Mouse (Mus musculus) thymus, adult 2 months (tissue): ENCODE data around the gene Golgb1. TPM values are rescaled to one million over a fixed set of nuclear protein-coding genes. Genes with fewer than 3 reads are reported as not detected.

ENCODE experiments used
- DNase-seq: peaks from one replicate; pipeline ENCODE4 v3.0.0; 2021
- H3K27ac ChIP-seq: fragments of 200-500 bp; 2 replicates; pipeline ENCODE4 v1.5.1; 2012; ENCODE audit warnings: low read length, control low read depth; ENCODE audit not compliant: control insufficient read depth, insufficient read depth
- H3K27me3 ChIP-seq: fragments of 200-500 bp; 2 replicates; pipeline ENCODE4 v1.6.1; 2012; ENCODE audit warnings: mild to moderate bottlenecking, low read length, moderate library complexity, mixed read lengths; ENCODE audit not compliant: control insufficient read depth, insufficient read depth
- H3K36me3 ChIP-seq: fragments of 200-500 bp; 2 replicates; pipeline ENCODE4 v1.6.1; 2012; ENCODE audit warnings: mild to moderate bottlenecking, low read length, moderate library complexity; ENCODE audit not compliant: control insufficient read depth, insufficient read depth
- H3K4me1 ChIP-seq: fragments of 200-500 bp; replicated peaks from 2 replicates; pipeline ENCODE4 v1.6.1; 2012; ENCODE audit warnings: low read length; ENCODE audit not compliant: control insufficient read depth, insufficient read depth
- H3K4me3 ChIP-seq: fragments of 200-500 bp; 2 replicates; pipeline ENCODE4 v1.5.1; 2012; ENCODE audit warnings: mild to moderate bottlenecking, low read length, control low read depth, moderate library complexity; ENCODE audit not compliant: control insufficient read depth, insufficient read depth
- CTCF ChIP-seq: fragments of 200-500 bp; IDR thresholded peaks from 2 replicates; pipeline ENCODE4 v1.5.1; 2012; ENCODE audit warnings: mild to moderate bottlenecking, control low read depth, low read length, moderate library complexity, borderline replicate concordance; ENCODE audit not compliant: control insufficient read depth, poor library complexity, insufficient read depth; ENCODE audit errors: extremely low read depth
- POLR2A ChIP-seq: fragments of 200-500 bp; IDR thresholded peaks from 2 replicates; pipeline ENCODE4 v1.6.1; 2012; ENCODE audit warnings: mild to moderate bottlenecking, low read length, control low read depth, moderate library complexity; ENCODE audit not compliant: control insufficient read depth, poor library complexity, insufficient read depth; ENCODE audit errors: extremely low read depth
- WGBS: fragments of 180-500 bp; shearing (Covaris S2); methylation state at CpG from one replicate; pipeline ENCODE4 v1.1.7; 2018; 5-methylcytosine and 5-hydroxymethylcytosine counted together
- polyA plus RNA-seq: library from polyadenylated mRNA; depleted of rRNA; stranded (reverse); fragments of >200 nt; gene quantifications from 2 replicates; pipeline ENCODE4 v1.2.3, GENCODE M21; 2012

Gene Golgb1
- polyA plus RNA-seq, 1 experiment, result 47.6 TPM

- WGBS, result 96% methylated on average over 13 of the region's 13 CpGs
- no peak overlapping the region for H3K4me3 ChIP-seq
Observed at GRCm38 (mm10) chr16:36912311-36912710, 37.4 kb downstream of the Golgb1 start.

DNA sequence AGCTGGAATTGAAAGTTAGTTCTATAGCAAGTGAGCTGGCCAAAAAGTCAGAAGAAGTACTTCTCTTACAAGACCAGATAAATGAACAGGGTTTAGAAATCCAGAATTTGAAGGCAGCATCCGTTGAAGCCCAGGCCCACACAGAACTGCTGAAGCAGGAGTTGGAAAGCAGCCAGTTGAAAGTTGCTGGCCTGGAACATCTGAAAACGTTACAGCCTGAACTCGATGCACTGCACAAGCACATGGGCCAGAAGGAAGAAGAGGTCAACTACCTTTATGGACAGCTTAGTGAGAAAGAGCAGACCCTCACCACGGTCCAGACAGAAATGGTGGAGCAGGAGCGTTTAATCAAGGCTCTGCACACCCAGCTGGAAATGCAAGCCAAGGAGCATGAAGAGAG, 39.3 kb downstream of the Golgb1 start:
- Histone ChIP-seq H3K36me3 (peaks cover 15% of the 10 kb centered on the region), H3K4me3 (no peak overlapping the region), H3K4me1 (no peaks in the 10 kb centered on the region), H3K27me3 (no peaks in the 10 kb centered on the region), H3K27ac (no peak overlapping the region)
- 90% methylated on average over 5 of the region's 5 CpGs for WGBS
- no peak for TF ChIP-seq CTCF
- no peak for TF ChIP-seq POLR2A
- DNase-seq, result no peak

More at GRCm38 (mm10) chr16:36912311-36912710, 37.4 kb downstream of the Golgb1 start:
- TF ChIP-seq POLR2A (no peak), CTCF (no peak)
- Histone ChIP-seq H3K36me3 (peaks cover 15% of the 10 kb centered on the region; the same call in 1 of the 2 replicates), H3K4me1 (no peaks in the 10 kb centered on the region), H3K27me3 (no peaks in the 10 kb centered on the region), H3K27ac (no peak overlapping the region)
- no peak for DNase-seq

- no peak for TF ChIP-seq POLR2A
- TF ChIP-seq CTCF, result no peak
- no peak for DNase-seq
- WGBS, result 98% methylated on average over 10 of the region's 10 CpGs
- Histone ChIP-seq H3K36me3 (peaks cover 20% of the 10 kb centered on the region), H3K4me1 (peaks cover 9% of the 10 kb centered on the region), H3K4me3 (no peak overlapping the region), H3K27me3 (no peaks in the 10 kb centered on the region), H3K27ac (no peak overlapping the region)
Observed at GRCm38 (mm10) chr16:36918505-36918904, 43.6 kb downstream of the Golgb1 start.

DNA sequence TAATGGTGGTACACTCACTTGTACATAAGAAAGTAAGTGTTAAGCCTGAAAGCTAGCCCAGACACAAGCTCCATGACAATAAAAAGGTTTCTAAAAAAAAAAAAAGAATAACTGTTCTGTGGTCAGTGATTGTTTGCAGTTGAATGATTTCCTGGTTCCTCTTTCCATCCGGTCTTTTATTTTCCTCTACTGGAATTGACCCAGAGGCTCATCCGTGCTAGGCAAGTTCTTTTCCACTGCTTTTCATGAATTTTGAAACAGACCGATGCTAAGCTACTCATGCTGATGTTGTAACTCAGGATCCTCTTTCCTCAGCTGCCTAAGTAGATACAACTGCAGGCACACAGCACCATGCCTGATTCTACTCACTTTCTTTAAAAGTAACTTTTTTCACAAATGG, 45.5 kb downstream of the Golgb1 start:
- WGBS, result 89% methylated on average over 3 of the region's 3 CpGs
- no peaks in the 10 kb centered on the region for H3K27me3 ChIP-seq
- H3K4me1 ChIP-seq, result peaks cover 12% of the 10 kb centered on the region
- peaks cover 14% of the 10 kb centered on the region; the same call in 1 of the 2 replicates for H3K36me3 ChIP-seq
- no peak overlapping the region for H3K27ac ChIP-seq
- TF ChIP-seq POLR2A (no peak), CTCF (no peak)
- no peak overlapping the region for H3K4me3 ChIP-seq
- DNase-seq, result no peak

GRCm38 (mm10) chr16:36921067-36921613, 46.2 kb downstream of the Golgb1 start:
- peaks cover 18% of the 10 kb centered on the region; the same call in 1 of the 2 replicates for H3K36me3 ChIP-seq
- TF ChIP-seq CTCF (no peak), POLR2A (no peak)
- no peak overlapping the region for H3K27ac ChIP-seq
- DNase-seq, result no peak
- no peaks in the 10 kb centered on the region for H3K27me3 ChIP-seq
- no peak overlapping the region for H3K4me3 ChIP-seq
- peaks cover 13% of the 10 kb centered on the region for H3K4me1 ChIP-seq
- 96% methylated on average over 8 of the region's 8 CpGs for WGBS

DNA sequence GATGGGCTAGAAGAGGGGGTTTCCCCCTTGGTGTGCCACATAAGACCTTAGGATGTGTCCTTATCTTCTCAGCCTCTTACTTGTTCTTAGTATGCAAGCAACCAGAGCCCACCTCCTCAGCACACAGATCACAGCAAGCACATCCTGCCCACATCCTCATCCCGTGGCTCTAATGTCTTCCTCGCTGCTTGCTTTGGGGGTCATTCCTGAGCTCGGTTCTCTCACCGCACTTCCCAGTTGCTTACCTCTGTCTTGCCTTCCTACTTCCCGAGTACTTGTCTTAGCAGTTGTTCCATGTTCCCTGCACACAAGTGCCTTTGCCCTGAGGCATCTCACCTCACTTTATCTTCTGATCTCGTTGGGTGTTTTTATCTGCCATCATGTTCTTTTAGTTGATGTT, 47.0 kb downstream of the Golgb1 start:
- Histone ChIP-seq H3K4me1 (peaks cover 16% of the 10 kb centered on the region), H3K27ac (peak overlapping the region; percentile 2; the same call in 1 of the 2 replicates), H3K27me3 (no peaks in the 10 kb centered on the region), H3K4me3 (no peak overlapping the region), H3K36me3 (peaks cover 23% of the 10 kb centered on the region; the same call in 1 of the 2 replicates)
- no peak for TF ChIP-seq POLR2A
- TF ChIP-seq CTCF, result no peak
- peak; percentile 34 for DNase-seq
- WGBS, result 37% methylated on average over 6 of the region's 6 CpGs
